Mouse (Mus musculus) granulocyte monocyte progenitor cell, adult 5-6 weeks (primary cell): ENCODE data around the gene Lrrc74a. TPM values are rescaled to one million over a fixed set of nuclear protein-coding genes. Genes with fewer than 3 reads are reported as not detected.

Experiments
- ATAC-seq: replicated peaks from 2 replicates; pipeline ENCODE4 v1.8.0; 2016; ENCODE audit warnings: mild to moderate bottlenecking, moderate TSS enrichment, inconsistent platforms; ENCODE audit not compliant: poor library complexity, severe bottlenecking
- total RNA-seq, 2 experiments: library from RNA; stranded (forward) in 1 of 2; stranded (reverse) in 1 of 2; fragments of 200-712, 200-1000 nt in 1 of 2; fragments of >200 nt in 1 of 2; fragmentation: Nextera tagmentation in 1 of 2; gene quantifications; 2 replicates each; pipeline ENCODE4 v1.2.3; 2014 to 2017

Lrrc74a gene
- total RNA-seq, 2 experiments from 2014 or later = not detected

DNA sequence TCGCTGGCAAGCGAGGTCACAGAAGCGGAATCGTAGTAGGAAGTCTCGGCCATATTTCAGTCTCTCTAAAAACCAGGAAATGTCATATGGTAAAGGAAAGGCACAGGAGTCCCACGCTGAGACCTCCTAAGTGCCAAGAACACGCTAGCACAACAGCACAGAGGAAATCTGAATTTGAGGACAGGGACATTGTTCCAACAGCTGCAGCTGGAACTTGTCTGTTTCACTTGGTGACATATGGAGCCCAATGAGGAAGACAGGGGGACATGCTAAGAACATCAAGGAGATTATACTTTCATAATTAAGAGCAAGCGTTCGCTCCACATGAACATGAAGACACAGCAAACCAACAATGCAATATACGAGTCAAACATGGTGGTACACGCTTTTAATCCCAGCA, 17.2 kb upstream of the Lrrc74a start:
- ATAC-seq = no peak

DNA sequence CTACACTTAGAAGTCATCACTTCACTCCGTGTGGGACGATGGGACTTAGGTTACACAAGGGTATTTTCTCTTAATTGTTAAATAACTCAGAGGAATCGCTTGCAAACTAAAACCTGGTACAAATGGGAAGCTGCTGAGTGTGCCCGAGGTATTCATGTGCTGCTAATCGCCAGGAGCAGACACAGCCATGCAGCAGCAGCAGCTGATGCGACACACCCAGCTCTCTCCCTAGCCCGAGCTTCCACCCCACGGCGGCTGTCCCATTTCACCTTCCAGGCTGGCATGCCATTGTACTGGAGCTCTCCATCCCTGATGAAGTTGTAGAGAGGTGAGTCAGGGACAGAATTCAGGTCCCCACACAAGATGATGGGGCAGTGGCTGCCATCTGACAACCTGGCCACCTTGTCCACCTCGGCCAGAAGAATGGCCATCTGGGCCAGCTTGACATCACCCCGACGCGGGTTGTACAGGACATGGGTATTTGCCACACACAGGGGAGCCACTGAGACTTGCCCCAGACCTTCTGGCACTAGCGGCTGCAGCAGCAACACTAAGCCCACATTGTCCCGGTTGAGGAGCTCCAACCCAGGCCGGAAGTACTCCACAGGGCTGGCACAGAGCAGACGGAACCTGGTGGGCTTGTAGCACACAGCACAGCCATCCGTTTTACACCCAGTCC, 14.1 kb upstream of the Lrrc74a start:
- no peak for ATAC-seq

DNA sequence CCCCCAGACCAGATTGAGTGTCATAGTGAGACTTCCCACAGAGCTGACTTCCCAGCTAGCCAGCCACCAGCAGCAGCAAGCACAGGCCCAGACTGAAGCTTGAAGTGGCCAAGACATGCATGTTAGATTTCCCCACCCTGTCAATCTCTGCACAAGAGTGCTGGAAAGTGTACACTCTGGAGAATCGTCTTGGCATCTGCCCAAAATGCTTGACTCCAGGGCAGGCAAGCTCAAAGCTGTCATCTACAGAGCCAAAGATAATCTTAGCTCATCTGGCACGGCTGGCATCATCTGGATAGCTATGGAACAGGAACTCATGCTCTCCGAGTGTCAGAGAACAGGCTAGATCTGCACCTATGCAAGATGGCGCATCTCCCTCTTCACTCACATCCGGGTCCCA, 12.7 kb upstream of the Lrrc74a start:
- ATAC-seq = no peak

DNA sequence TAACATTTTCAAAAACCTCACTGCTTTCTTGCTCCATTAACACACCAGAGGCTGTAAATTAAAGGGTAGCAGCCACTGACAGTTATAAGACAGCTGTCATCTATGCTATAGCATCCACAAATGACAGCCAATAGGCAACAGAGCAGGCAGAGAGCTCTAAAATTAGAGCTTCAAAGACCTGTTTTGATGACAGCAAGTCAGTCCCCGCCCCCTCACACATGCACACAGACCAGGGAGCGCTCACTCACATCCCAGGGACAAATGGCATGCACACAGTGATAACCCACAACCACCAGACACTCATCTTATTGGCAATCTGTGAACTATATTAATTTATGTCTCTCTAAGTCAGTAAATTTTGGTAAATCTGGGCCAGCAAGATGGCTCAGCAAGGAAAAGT, 9.9 kb upstream of the Lrrc74a start:
- no peak for ATAC-seq

DNA sequence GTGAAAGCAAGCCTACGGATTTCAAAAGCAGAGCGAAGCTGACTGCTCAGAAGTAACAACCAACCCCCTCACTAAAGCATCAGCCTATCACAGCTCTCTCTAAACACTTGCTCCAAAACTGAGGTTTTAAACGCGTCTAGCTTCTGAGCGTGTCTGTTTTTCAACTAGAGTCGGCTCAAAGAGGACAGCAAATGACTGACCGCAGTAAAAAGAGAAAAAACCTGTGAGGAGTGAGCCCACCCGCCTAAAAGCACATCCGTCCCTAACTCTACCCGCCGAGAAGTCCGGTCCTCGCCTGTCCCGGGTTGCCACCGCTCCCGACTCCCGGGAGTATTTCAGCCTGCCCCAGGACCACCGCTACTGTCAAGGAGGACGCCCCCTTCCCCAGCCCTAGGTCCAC, 8.5 kb upstream of the Lrrc74a start:
- peak; percentile 4; the same call in 1 of the 2 replicates for ATAC-seq

DNA sequence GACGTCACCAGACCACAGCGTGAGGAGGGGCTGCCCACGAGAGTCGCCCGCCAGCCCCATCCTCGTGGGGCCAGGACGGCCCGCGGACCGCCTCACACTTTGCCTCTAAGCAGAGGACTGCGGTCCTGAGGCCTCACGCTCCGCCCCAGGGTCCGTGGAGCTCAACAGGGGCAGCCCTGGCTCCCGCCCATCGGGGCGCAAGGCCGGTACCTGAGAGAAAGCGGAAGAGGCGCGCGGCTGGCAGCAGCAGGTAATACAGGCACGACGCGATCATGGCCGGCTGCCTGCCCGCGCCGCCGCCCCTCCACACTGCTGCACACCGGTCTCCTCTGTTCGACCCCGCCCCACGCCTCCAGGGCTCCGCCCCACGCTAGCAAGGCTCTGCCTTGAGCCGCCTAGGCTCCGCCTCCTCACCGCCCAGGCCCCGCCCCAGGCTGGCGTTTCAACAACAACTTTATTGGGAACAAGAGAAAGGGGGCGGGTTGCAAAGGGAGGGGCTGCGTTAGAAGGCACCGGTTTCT, 8.0 kb upstream of the Lrrc74a start, which contains the start of gene Angel1:
TSS of gene Angel1 (minus strand) at position 341 of the 521 bp plus-strand sequence.
- peak; percentile 97 for ATAC-seq

DNA sequence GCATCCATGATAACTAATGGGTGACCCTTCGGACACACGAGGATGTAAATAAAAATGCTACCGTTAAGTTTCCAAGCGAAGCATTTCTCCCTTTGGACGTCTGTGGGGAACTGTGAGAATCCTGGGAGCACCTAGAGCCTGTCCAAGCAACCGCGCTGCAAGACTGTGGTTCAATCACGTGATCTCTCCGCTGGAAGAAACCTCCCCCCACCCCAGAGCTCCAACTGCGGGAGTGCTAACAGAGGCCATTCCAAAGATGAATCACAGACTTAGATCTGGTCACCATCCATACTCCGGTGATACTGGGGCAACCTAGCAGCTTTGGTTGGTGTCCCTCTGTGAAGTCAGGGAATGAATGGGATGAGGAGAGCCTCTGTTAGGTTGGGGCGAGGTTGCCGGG, 26.9 kb downstream of the Lrrc74a start:
- ATAC-seq = no peak

DNA sequence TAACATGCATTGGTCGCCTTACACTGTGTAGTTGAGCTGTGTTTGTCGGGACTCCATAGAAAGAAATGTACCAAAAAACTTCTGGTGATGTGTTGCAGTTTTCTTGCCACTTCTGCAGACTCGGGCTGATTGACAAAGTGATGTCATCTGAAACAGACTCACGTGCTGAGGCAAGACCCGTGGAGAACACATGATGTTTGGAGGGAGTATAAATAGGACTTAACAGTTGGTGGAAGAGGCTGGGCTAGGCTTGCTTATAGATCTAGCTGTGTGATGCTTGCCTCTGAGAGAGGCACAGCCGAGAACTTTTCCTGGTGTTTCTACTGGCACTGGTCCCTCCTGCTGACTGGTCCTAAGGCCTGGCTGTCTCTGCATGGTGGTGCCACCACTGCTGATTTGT, 29.9 kb downstream of the Lrrc74a start:
- no peak for ATAC-seq

DNA sequence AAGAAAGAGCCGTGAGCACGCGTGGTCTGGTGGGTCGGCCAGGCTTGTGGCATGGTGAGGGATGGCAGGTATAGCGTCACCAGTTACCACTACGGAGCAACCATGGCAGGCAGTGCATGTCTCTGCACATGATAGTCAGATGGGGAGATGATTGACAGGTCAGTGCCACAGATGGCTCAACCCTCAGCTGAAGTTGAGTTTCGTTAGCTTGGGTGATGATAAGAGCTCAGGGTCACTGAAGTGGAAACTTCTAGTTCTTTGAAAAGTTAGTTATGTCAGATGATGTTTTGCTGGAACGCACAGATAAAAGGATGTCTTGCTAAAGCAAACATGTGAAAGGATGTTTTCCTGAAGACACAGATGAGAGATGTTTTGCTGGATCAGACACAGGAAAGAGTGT, 32.3 kb downstream of the Lrrc74a start:
- ATAC-seq = no peak

DNA sequence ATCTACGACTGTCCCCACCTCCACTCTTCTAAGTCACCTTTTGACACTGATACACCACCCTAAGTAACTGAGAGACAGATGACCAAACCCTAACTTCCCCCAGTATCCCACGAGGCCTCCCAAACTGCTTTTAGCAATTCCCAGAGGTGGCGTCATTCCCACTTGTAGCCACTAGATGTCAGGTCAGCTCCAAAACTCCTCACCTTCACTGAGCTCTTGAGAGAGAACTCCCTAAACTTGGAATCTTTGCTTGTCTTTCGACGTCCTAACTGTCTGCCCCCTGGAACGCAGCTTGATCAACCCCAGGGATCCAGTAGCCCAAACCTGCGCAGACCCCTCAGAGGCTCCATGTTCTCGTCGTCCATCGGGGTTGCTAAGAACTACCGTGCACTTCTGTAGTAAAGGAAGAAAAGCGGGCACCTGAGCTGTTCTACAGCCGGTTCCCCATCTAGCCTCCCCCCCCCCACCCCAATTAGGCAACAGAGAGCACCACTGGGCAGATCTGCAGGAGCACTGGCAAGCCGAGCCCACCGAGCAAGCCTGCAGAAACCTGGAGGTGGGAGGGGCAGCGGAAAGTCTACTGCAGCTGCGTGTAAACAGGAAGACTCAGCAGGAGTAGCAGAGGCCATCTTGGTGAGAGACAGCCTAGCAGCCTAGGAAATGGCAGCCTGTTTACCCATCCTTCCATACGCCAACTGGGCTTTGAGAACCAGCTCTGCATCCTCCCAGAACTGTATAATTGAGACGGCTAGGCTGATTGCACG, 33.9 kb downstream of the Lrrc74a start:
- peak; percentile 46 for ATAC-seq

DNA sequence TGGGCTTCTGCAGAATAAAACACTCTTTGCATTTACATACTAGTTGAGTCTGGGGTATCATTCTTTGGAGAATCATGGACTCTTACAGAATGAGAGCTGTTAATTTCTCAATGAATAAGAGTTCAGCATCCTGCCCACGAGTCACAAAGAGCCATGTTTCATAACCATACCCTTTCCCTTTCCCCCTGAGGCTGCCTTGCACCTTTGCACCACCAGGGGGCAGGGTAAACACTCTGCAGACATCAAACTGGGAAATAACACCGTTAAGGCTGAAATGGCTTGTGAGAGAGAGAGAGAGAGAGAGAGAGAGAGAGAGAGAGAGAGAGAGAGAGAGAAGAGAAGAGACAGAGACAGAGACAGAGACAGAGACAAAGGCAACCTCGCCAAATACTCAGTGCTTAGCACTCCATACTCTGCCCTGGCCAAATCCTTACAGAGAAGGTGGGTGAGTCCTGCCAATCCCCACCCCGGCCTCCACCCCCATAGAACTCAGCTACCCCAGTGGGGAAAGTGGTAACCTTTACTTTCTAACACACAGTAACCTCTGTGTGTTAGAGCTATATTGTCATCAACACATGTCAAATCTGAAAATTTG, 34.9 kb downstream of the Lrrc74a start:
- peak; percentile 78 for ATAC-seq

DNA sequence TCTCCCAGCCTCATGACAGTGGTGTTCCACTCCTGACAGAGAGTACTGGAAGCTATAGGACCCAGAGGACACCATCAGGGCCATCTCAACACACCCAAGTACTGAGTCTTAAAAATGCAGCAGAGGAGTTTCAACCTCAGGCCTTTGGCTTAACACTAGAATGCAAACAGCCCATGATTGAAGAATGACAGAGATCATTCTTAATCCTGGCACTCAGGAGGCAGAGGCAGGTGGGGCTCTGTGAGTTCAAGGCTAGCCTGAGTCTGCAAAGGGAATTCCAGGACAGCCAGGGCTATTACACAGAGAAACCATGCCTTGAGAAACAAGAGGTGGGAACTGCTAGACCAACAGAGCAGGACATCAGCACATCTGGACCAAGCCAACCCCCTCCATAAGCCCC, 35.6 kb downstream of the Lrrc74a start:
- ATAC-seq = no peak

DNA sequence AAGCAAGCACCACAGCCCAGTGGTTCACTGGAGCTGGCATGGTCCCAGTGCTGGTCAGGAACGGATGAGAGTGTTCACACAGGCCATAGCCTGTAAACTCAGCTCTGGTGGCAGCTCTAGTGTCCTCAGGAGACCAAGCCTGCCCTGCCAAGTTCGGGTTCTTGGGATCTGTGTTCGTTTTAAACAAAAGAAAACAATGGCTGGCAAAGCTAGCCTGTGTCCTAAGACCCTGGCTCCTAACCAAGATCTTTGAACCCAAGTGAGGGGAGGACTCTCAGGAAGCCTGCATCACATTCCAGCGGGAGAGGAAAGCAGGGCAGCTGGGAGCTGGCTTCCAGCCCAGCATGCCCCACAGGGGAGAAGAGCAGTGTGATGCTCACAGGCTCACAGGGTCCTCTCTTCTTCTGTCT, 36.1 kb downstream of the Lrrc74a start:
- ATAC-seq = no peak

DNA sequence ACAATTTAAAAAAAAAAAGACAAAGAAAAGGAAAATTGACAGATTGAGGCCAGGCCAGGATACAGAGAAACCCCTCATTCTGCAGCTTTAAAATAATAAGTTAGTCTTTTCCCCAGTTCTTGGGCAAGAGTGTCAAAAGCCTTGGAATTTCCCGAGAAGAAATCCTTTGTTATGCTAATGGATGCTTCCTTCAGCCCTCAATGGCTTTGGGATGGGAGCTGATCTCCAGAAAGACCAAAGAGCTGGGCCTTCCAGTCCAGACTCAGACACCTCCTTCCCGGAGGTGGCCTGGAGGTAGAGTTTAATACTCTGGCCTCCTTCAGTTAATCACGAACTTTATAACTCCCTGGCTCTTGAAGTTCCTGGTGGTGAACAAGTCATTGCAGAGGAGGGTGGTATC, 36.8 kb downstream of the Lrrc74a start:
- no peak for ATAC-seq

DNA sequence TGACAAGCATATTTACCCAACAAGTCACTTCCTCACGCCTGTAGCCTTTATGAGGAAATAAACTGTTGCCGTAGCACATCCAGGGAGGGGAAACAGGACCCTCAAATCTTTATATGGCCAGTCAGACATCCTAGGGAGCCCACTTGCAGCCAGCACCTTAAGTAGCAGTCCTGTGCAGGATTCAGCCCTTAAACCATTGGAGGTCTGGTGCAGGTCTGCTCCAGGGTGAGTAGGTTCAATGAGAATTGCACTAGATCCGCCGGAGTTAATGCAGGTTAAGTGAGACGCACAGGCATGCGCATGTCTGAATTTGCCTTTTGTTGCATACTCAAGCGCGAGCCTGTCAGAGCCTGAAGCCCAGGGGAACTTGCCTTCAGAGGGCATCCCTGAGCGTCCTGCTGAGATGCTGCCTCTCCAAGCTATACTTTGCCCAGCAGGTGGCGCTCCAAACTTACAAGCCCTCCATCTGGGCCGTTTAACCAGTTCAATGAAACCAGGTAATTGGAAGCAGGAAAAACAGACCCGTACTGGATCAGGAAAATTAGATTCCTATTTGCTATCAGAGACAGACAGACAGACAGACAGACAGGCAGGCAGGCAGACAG, 37.8 kb downstream of the Lrrc74a start:
- peak; percentile 83 for ATAC-seq

DNA sequence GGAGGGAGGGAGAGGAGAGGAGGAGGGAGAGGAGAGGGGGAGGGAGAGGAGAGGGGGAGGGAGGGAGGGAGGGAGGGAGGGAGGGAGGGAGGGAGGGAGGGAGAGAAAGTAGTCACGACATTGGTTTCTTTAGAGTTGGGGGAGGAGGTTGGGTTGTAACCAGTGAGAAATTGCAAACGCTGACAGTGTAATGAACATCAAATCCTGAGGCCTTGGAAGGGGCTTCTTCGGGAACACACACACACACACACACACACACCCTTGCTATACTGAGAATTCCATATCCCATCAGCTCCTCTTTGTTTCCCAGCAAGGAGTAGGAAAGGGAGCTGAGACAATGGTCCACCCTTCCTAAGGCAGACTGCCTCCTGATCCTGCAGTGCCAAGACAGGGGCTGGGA, 38.4 kb downstream of the Lrrc74a start:
- no peak for ATAC-seq

DNA sequence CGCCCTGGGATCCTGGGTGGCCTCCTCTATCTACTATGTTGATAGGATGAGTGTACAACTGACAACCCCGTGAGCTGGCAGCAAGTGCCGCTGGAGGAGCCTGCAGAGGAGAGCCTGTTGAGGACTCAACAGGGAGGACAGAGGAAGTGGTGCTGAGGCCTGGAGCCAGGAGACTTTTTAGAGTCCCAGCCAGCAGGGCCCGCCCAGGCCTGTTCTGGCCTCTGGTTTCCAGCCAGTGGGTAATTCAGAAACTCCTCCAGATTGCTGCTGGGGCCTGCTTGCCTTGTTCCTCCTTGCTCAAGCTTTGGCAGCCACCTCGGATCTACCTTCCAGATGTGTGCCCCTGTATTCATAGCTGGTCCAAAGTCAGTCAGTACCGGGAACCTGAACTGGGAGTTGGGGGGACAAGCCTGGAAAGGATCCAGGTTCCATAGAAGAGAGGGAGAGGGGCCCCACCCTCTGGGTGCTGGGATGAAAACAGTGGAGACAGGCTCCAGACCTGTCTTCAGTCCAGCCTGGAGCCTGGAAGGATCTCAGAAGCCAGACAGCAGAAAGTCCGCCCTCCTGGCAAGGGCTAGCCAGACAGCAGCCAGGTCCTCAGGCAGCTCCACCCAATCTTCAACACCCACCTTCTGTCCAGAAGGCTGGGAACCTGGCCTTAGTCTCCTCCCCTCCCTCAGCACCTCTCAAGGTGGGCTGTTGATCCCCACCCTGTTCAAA, 41.6 kb downstream of the Lrrc74a start:
- ATAC-seq = no peak

DNA sequence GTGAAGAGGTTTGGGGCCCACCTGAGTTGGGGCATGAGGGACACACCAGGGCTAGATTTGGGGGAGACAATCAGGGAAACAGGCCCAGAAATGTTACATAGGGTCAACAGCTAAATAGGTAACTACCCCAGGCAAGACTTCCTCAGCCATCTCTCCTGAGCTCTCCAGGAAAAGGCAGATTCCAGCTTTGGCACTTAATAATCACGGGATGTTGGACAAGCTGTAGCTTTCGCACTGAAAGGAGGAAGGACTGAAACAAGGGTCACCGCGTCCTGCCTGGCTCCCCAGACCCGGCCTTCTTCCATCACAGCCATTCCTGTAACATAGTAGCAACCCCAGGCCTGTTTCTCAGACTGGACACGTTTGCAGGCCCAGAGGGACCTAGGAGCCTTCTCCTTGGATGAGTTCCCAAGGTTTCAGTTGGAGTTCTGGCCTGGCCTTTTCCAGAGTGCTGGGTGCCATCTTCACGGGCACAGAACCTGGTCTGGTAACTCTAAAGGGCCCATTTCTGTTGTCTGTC, 42.2 kb downstream of the Lrrc74a start:
- no peak for ATAC-seq

DNA sequence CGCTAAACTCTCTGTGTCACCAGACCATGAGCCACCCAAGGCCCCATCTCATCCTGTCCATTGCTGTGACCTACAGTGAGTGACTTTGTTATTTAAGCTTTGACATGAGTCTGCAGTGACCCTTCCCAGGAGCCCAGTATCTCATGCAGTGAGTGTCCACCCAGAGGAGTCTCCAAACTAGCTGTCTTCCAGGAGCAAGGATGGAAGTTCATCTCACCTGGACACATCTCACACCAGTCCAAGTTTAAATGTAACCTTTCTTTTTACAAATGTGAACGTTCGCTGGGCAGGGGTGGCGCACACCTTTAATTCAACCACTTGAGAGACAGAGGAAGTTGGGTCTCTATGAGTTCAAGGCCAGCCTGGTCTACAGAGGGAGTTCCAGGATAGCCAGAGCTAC, 44.4 kb downstream of the Lrrc74a start:
- ATAC-seq = no peak
